Mouse (Mus musculus) kidney, adult 11 months (tissue): ENCODE results near the gene Habp2.
"Not testable (repeated sequence)": the region's sequence is repeated elsewhere in the genome, so short reads cannot be mapped to it uniquely, and the experiment has no call there.

Experiments
- DNase-seq: peaks from one replicate; pipeline ENCODE4 v3.0.0; 2022

Gene Habp2

DNA sequence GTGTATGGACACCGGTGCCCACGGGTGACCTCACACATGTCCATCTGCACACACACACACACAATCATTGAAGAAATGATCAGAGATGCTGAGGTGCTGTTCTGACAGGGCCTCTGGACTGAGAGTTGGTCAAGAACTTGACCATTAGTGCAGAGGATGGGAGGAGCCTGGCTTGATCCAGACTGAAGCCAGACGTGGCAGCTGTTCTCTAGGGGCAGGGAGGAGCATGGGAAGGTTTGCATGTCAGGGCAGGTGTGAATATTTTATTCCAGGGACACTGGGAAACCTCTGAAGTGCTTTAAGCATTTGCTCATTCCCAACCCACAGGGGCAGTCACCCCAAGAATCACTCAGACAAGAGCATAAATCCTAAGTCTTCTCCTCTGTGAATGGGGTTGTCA is 10.3 kb downstream of the Habp2 start:
- no peak for DNase-seq

DNA sequence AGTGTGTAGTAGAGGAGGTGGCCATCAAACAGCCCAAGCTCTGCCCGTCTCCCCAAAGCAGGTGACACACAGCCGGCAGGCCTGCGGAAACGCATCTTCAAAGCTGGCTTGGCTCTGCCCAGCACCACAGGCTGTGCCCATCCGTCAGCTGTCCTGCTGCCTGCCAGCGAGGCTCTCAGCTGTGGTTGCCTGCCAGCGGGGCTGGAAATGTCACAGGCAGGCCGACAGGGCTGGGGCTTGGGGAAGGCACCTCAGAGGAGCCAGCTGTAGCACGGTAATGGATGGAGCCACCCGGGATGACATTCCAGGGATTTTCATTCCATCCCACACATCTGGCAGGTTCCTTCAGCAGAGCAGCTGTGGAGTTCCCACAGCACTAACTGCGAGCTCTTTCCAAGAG is 13.9 kb downstream of the Habp2 start:
- no peak for DNase-seq

DNA sequence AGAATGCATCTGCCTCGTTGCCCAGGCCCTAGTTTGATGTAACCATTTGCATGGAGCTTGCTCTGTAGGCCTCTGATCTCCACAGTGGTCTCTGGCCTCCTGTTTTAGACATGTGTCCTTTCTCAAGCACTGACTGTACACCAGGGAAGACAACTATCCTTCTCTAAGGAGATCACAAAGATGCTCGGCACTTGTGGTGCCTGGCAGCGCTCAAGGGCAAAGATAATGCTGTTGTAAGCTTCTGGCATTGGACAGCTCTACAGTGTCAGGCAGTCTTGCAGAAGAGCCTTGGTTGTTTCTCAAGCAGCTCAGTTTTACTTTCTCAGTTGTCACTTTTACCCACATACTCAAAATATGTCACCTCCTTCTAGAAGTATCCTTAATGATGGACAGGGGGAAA is 29.6 kb downstream of the Habp2 start:
- DNase-seq, result no peak

- DNase-seq, result no peak
These were observed 32.3 kb downstream of the Habp2 start for GRCm38 (mm10) chr19:56319219-56319618.

DNA sequence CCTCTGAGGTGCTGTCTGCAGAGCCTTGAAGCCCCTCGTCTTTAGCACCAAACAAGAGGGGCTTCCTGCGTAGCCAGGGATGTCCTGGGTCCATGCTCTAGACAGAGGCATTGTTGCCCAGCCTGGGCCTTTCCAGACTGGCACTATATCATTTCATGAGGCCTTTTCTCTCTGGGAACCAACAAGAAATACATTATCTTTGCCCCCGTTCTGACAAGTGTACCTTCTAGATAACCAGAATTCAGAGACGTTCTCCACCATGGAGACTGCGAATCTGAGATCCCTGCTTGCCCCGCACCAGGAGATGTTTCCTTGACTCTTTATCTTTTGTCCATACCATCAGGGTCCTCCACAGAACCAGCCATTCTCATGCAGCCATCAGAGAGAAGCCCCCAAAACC is 32.7 kb downstream of the Habp2 start:
- DNase-seq, result no peak

DNA sequence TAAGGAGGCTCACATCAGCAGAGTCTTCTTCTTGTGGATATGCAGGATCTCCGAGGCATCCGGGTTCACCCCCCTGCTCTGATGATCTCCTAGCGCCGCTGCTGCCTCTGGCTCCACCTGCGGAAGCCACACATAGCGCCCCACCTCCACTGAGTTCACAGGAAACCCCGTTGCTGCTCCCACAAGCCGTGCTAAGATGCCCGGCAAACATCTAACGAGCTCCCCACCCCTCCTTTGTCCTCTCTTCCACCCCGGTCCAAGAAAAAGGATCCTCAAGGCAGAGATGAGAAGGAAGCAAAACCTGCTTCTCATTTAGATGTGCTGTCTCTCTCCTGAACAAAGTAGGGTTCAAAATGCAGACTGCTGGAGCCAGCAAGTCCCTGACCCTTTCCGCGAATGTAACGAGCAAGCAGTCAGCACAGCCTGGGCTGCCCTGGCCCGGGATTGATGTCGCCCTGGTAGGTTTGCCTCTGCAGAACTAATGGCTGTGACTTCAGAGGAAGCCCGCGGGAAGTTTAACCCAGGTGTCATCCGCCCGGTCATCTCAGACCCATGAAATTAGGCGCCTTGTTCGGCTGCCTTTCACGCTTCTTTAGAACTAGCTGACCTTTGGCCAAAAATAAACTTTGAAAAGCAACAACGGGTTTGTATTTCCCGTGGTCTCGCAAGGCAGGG is 33.4 kb downstream of the Habp2 start:
- DNase-seq, result peak; percentile 26

GRCm38 (mm10) chr19:56321303-56321920 is 34.5 kb downstream of the Habp2 start:
- DNase-seq, result peak; percentile 25

- DNase-seq, result no peak
These were observed 38.7 kb downstream of the Habp2 start for GRCm38 (mm10) chr19:56325676-56326075.

GRCm38 (mm10) chr19:56326243-56326855 is 39.4 kb downstream of the Habp2 start:
- DNase-seq, result no peak

DNA sequence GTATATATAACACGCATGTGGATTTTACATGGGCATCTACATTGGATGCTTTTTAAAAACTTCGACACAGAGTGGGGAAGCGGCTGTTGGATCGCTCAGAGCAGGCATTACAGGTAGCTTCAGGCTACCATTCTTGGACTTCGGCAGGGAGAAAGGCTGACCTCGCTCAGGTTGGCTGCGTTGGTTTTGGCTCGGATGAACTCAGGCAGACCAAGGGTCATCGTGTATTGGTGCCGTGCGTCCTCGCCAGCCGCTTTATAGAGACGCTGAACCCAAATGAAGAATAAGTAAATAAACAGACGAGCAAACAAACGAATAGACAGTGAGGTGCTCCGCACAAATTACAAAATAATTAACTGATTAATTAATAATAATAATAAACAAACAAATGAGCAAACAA is 49.4 kb downstream of the Habp2 start:
- peak; percentile 63 for DNase-seq

DNA sequence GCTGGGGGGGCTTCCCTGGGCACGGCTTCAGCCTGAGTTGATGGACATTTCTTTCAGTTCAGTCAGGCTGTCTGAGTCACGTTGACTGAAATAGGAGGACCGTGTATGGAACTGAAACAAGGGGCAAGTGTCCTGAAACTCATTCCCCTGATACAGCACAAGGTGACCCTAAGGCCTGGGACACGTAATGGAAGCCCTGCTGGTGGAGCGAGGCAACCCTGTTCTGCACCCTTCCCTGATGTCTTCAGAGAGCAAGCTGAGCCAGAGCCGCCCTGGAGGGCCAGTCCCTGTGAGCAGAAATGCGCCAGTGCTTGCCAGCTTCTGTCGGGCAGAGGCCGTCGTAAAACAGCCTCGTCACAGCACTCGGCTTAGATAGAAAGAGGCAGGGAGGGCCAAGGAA is 49.9 kb downstream of the Habp2 start:
- DNase-seq, result peak; percentile 29

- DNase-seq, result peak; percentile 23
These were observed 55.1 kb downstream of the Habp2 start for GRCm38 (mm10) chr19:56342006-56342405.

- DNase-seq, result no peak
These were observed 57.1 kb downstream of the Habp2 start for GRCm38 (mm10) chr19:56343869-56344563.

DNA sequence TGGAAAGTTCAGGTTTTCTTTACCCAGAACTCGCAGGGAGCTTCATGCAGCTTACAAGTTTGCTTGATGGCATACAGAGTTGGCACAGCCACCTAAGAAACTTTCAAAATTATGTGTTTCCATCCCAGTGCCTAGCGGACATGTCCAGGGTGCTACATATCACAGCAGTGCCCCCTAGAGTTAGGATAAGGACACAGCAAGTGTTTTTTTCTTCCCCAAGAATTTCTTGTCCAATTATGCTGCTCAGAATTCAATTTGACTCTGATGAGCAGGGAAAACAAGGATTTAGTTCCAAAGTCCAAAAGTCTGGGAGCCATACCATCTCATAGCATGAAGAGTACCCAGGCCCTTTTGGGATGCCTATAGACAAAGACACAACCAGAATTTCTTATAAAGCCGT is 59.1 kb downstream of the Habp2 start:
- no peak for DNase-seq

GRCm38 (mm10) chr19:56346750-56347149 is 59.8 kb downstream of the Habp2 start:
- no peak for DNase-seq

- no peak for DNase-seq
These were observed 62.4 kb downstream of the Habp2 start for GRCm38 (mm10) chr19:56349295-56349694.

DNA sequence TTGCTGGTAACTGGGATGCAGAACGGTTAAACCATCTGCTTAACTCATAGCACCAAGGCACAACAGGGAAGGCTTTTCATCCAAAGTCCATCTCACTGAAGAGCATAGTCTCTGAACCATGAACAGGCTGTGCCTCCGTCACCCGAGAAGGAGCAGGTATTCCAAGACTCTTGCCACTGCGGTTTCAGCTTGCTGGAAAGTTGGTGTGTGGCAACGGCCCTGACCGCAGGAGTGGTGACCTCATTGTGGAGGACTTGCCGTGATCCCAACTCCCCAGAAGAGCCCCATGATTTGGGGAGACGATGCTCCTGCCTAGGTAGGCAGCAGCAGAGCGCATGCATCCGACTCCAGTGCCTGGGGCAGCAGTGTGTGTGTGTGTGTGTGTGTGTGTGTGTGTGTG is 66.8 kb downstream of the Habp2 start:
- no peak for DNase-seq

- DNase-seq, result no peak
These were observed 68.3 kb downstream of the Habp2 start for GRCm38 (mm10) chr19:56355201-56355600.

DNA sequence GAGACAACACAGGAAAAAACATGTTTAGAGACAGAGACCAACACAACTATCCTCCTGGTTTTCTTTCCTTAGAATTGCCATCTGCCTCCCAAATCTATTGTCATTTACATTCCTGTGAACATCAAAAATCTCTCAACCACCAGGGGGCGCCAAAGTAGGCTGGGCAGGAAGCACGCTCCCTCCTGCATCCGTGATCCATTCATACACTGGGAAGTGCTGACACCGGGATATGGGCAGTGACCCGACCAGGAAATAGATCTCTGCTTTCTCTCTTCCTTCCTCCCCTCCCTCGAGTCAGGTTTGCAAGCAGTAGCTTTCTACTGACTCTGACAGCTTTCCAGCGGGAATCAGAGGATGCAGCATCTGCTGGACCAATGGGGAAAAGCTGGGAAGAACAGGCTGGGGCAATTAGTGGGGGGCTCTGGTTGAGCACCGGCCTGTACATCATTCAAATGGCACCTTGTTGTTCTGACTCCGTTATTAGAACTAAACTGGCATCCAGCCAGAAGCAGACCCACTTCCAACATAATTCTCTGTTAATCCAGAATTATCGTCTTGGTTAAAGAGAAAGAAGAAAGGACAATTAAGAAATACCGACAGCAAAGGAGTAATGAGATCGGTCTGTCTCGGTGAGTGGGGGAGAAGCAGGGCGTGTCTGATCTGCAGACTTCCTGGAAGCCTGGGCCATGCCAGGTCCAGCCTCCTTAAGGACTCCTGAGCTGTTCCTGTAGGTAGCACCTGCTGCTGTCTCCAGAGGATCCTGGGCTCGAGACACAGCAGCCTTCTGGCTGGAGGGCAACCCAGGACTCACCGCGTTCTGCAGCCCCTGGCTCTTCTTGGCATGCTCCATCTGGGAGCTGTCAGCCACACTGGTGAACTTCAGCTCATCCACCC is 69.8 kb downstream of the Habp2 start:
- DNase-seq, result peak; percentile 43

- not testable (repeated sequence) for DNase-seq
These were observed 70.4 kb downstream of the Habp2 start for GRCm38 (mm10) chr19:56357374-56357708.

- no peak for DNase-seq
These were observed 72.0 kb downstream of the Habp2 start for GRCm38 (mm10) chr19:56358890-56359289.

- no peak for DNase-seq
These were observed 77.0 kb downstream of the Habp2 start for GRCm38 (mm10) chr19:56363721-56364460.
